Mouse (Mus musculus) lung, adult 2 months (tissue): ENCODE measurements at regions not wholly inside any gene's neighbourhood (a gene's known extent, or its start where the extent isn't known, plus 50 kb on each side); places are given as distances from the start of the nearest gene placed in this dataset.

Experiments
- DNase-seq: peaks from one replicate; pipeline ENCODE4 v3.0.0; 2022
- H3K4me1 ChIP-seq: fragments of 200-500 bp; 2 replicates; pipeline ENCODE4 v1.6.1; 2011; ENCODE audit warnings: low read length; ENCODE audit not compliant: control insufficient read depth, insufficient read depth
- H3K4me3 ChIP-seq: fragments of 200-500 bp; replicated peaks from 2 replicates; pipeline ENCODE3; 2011; ENCODE audit warnings: low read depth, mild to moderate bottlenecking, control low read depth, low read length; ENCODE audit errors: extremely low read depth
- CTCF ChIP-seq: fragments of 200-500 bp; IDR thresholded peaks from 2 replicates; pipeline ENCODE4 v1.5.1; 2011; ENCODE audit warnings: mild to moderate bottlenecking, low read length, control low read depth; ENCODE audit not compliant: insufficient read depth
- POLR2A ChIP-seq: fragments of 200-500 bp; IDR thresholded peaks from 2 replicates; pipeline ENCODE4 v1.6.1; 2011; ENCODE audit warnings: low read depth, mild to moderate bottlenecking, control low read depth, low read length, borderline replicate concordance; ENCODE audit errors: extremely low read depth
- WGBS: fragments of 180-500 bp; shearing (Covaris S2); methylation state at CpG from one replicate; pipeline ENCODE4 v1.1.7; 2018; 5-methylcytosine and 5-hydroxymethylcytosine counted together

GRCm38 (mm10) chr4:142298770-142299337 lies 59.7 kb upstream of the Kazn start:
- no peak for DNase-seq
- H3K4me3 ChIP-seq = no peak overlapping the region
- H3K4me1 ChIP-seq = no peaks in the 10 kb centered on the region
- 80% methylated on average over 10 of the region's 10 CpGs for WGBS
- TF ChIP-seq POLR2A = no peak
- TF ChIP-seq CTCF = no peak

- DNase-seq = no peak
- Histone ChIP-seq H3K4me3 (no peak overlapping the region), H3K4me1 (no peaks in the 10 kb centered on the region)
- 84% methylated on average over 7 of the region's 7 CpGs for WGBS
- TF ChIP-seq CTCF = no peak
- no peak for TF ChIP-seq POLR2A
Measured at GRCm38 (mm10) chr4:142292760-142293159, 53.6 kb upstream of the Kazn start.

GRCm38 (mm10) chr4:142292334-142292733 lies 53.1 kb upstream of the Kazn start:
- 87% methylated on average over 9 of the region's 9 CpGs for WGBS
- DNase-seq = no peak
- TF ChIP-seq CTCF (no peak), POLR2A (no peak)
- no peaks in the 10 kb centered on the region for H3K4me1 ChIP-seq
- H3K4me3 ChIP-seq = no peak overlapping the region

GRCm38 (mm10) chr4:142291366-142291765 lies 52.2 kb upstream of the Kazn start:
- 82% methylated on average over 3 of the region's 3 CpGs for WGBS
- no peaks in the 10 kb centered on the region for H3K4me1 ChIP-seq

More at GRCm38 (mm10) chr4:142291366-142291765, 52.2 kb upstream of the Kazn start:
- no peak for DNase-seq
- TF ChIP-seq CTCF = no peak
- TF ChIP-seq POLR2A = no peak
- H3K4me3 ChIP-seq = no peak overlapping the region
